Mouse (Mus musculus): Measurements from ENCODE around the gene Dlgap1.
A peak's percentile ranks its signal among the peaks of the same experiment; 100 is the strongest.

The Dlgap1 gene

DNA sequence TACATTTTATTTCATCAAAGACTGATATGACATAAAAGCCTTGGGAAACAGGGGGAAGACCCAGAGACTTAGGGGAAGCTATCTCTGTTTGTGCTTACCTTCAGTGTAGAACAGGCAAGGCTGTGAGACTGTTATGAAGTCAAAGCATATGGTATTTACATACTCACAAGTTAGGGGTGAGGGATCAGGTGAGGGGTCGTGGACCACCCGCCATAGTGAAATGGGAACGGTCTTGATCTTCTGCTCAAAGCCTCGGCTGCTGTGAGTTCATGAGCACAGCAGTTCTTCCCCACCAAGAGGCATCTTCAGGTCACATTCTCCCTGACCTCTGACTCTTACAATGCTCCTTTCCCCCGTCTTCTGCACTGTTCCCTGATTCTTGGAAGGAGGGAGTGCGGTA lies 658.1 kb downstream of the Dlgap1 start:
- DNase-seq (ENCODE audit: low spot score): no peak

GRCm38 (mm10) chr17:70629653-70630378 lies 660.9 kb downstream of the Dlgap1 start:
- DNase-seq (ENCODE audit: low spot score): no peak

DNA sequence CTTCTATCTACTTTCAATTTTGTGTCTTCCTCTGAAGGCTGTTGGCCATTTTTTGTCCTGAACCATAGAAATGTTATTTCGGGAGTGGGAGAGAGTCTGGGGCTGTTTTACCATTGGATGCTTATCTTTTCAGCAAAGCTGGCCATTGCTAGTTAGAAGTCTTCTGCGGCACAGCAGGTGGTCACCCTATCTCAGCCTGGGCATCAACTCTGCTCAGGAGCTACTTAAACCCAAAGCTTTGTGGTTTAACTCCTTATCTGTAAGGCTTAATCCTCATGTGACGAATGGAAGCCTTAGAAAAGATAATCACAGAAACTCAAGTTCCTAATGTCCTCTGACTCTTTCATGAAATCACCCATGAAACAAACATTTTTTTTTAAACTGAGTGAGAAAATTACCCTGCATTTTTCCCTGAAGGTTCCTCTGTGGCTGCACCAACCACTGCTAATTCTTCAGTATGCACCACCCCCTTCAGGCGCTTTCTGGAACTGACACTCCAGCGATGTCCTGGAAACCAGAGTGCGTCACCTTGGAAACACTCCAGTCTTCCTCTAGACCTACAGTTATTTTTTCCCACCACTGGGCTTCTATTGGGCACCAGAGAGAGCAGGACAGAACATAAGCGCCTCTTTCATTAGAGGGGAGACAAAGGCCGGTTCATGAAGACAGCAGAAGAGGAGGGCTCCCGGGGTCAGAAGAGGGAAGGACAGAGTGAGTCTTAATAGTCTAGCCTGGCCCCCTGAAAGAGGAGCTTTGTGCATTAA lies 664.5 kb downstream of the Dlgap1 start:
- peak; percentile 22 for DNase-seq (ENCODE audit: low spot score)

GRCm38 (mm10) chr17:70643211-70643610 lies 674.3 kb downstream of the Dlgap1 start:
- no peak for DNase-seq (ENCODE audit: low spot score)

- no peak for DNase-seq (ENCODE audit: low spot score)
These were observed 677.8 kb downstream of the Dlgap1 start for GRCm38 (mm10) chr17:70646641-70647040.

GRCm38 (mm10) chr17:70661382-70661781 lies 692.5 kb downstream of the Dlgap1 start:
- DNase-seq (ENCODE audit: low spot score): no peak

- DNase-seq (ENCODE audit: low spot score): no peak
These were observed 695.1 kb downstream of the Dlgap1 start for GRCm38 (mm10) chr17:70663992-70664391.

DNA sequence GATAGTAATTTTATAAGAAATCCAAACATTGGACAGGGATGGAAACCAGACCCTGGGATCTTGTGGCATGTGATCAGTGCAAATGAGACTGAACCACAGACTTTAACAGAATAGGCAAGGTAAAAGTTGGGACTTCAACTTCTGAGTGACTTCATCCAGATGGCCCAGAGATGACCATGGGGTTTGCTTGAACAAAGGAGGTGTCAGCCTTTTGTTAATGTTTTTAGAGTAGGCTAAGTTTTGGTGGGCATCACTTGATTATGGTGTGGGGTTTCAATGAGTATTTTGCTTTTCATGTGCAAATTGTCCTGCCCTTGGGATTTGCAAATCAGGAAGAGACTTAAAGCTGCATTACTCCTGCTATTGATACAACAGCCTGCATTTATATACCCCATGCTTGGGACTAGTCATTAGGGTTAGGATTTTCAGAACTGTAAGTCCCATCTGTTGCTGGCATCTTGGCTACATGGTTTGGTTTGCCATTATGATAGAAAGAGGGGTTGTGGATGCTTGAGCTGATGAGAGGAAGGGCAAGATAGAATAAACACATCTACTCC lies 695.7 kb downstream of the Dlgap1 start:
- no peak for DNase-seq (ENCODE audit: low spot score)

DNA sequence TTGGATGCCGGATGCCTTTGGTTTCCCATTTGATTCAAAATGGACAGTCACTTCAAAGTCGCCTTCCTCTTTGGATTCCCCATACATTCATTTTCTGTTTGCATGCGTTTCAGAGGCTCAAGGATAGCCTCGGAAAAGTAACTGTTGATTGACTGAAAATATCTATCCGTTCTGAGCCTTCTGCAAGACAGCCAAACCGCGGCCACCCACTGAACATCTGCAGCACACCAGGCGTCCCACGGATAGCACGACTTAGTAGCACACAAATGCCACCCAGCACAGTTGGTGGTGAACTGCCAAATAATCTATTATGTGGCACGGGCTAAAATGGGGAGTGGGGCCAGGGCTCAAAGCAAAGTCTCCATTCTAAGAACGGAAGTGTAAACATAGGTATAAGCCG lies 705.1 kb downstream of the Dlgap1 start:
- DNase-seq (ENCODE audit: low spot score): no peak

GRCm38 (mm10) chr17:70676522-70676921 lies 707.6 kb downstream of the Dlgap1 start:
- no peak for DNase-seq (ENCODE audit: low spot score)

GRCm38 (mm10) chr17:70683561-70684167 lies 714.8 kb downstream of the Dlgap1 start:
- DNase-seq (ENCODE audit: low spot score): peak; percentile 66

GRCm38 (mm10) chr17:70690174-70690573 lies 721.3 kb downstream of the Dlgap1 start:
- DNase-seq (ENCODE audit: low spot score): peak; percentile 75

DNA sequence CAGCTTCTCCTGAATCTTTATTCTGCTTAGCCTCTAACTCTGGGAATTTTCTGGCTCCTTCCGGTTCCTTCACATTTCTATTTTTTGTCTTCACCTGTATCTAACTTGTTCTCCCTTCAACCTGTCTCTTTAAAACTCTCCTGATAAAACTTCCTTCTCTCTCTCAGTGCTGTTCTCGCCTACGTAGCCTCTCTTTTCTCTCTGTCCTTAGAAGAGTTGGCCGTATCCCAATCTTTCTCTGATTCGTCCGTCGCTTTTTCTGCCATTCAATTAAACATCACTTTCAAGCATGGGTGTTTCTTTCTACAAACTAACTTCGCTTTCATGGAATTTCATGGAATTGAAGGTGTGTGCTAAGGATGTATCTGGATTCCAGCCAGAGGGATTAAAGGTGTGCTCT lies 721.7 kb downstream of the Dlgap1 start:
- no peak for DNase-seq (ENCODE audit: low spot score)

GRCm38 (mm10) chr17:70706976-70707818 lies 738.3 kb downstream of the Dlgap1 start:
- peak; percentile 92 for DNase-seq (ENCODE audit: low spot score)

GRCm38 (mm10) chr17:70707819-70708140 lies 738.9 kb downstream of the Dlgap1 start:
- DNase-seq (ENCODE audit: low spot score): peak; percentile 30

GRCm38 (mm10) chr17:70709545-70709944 lies 740.7 kb downstream of the Dlgap1 start:
- DNase-seq (ENCODE audit: low spot score): no peak

DNA sequence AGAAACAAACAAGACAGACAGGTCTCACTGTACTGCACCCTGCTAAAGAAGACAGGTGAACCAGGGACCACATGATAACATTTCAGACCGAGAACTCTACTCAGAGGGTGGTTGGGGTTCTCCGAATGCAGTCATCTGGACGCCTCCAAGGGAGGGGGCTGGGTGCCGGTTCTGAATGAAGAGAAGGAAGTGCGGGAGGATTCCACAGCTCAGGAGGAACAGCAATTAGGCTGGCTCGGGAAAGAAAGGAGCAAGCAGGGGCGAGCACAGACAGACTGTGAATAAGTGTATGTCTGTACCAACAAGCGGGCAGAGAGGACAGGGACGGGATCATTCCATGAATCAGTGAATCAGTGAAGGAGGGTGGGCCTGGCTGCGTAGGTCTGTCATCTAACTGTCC lies 744.6 kb downstream of the Dlgap1 start:
- no peak for DNase-seq (ENCODE audit: low spot score)

DNA sequence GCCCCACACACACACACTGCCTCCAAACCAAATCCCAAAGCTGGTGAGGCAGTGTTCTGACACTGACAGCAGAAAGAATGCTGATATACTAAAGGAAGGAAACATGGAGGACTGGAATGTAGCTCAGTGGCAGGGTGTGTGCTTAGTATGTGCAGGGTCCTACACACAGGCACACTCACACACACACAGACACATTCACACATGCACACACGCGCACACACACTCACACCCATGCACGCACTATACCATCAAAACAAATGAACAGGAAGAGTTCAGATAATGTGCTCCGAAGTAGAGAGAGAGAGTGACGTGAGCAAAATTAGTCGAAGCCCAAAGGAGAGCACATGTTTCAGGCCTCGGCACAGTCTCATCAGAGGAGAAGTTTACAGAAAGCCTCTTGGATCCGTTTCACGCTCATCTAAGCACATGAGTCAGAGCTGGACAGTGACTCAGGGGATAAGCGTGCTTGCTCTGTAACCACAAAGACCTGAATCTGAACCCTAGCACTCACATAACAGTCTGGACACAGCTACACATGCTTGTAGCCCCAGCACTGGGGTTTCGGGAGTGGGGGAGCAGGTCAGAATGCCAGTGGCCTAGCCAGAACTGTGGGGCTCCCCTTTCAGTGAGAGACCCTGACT lies 750.9 kb downstream of the Dlgap1 start:
- peak; percentile 78 for DNase-seq (ENCODE audit: low spot score)

DNA sequence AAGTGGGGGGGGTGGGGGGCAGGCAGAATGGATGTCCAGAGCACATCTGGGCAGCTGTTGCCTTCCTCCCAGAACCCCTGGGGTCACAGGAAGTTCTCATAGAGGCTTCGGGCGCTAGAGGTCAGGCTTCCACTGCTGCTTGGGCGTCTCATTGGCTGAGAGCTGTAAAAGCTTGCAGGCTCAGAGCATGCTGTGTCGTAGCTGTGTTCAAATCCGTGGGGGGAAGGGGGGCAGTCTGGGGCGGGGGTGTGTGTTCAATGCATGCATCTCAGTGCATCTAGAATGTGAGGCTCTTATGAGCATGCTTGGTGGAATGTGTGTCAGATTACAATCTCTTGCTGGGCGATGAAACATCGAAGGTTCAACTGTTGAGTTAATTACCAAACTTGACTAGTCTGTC lies 751.9 kb downstream of the Dlgap1 start:
- peak; percentile 56 for DNase-seq (ENCODE audit: low spot score)

- DNase-seq (ENCODE audit: low spot score): no peak
These were observed 753.3 kb downstream of the Dlgap1 start for GRCm38 (mm10) chr17:70722146-70722545.

GRCm38 (mm10) chr17:70728719-70729281 lies 759.9 kb downstream of the Dlgap1 start:
- DNase-seq (ENCODE audit: low spot score): peak; percentile 93
